ENCODE assay signal across 20 mouse cellular contexts in the genomic region with DNA sequence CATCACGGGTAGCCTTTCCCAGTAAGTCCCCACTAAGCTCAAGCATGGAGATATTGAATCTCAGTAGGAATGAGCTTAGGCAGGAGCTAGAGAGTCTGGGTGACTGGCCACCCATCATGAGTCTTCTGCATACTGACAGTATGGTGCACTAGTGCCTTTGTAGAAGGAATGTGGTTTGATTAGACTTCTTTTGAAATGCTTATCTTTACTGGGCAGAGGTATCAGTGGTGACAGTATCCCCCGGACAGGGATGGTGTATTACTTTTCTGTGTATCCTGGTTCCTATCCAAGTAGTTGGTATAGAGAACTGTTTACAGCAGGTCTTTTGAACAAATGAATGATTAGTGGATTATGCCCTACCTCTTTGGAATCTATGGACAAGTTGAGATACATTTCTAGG.
"Had no signal": no experiment of that assay in that cellular context is flagged by ENCODE, and none has a peak within 500 bp of the region (broad histone marks: within the 10 kb centered on the region; RNA-seq: fewer than 3 reads in every experiment).

No protein-coding gene starts in this region.

- H3K9me3 ChIP-seq: limb, embryonic 12.5 days; limb, embryonic 15.5 days; liver, embryonic 12.5 days; liver, embryonic 15.5 days; megakaryocyte, embryonic 14.5 days; stomach, embryonic 15.5 days had no signal

- H3K4me3 ChIP-seq: limb, embryonic 12.5 days; limb, embryonic 15.5 days; liver, embryonic 12.5 days; liver, embryonic 15.5 days; megakaryocyte, embryonic 14.5 days; stomach, embryonic 15.5 days had no signal

- H3K9ac ChIP-seq: limb, embryonic 12.5 days; limb, embryonic 15.5 days; liver, embryonic 12.5 days; liver, embryonic 15.5 days; lung, embryonic 14.5 days; stomach, embryonic 15.5 days had no signal

- H3K4me1 ChIP-seq: limb, embryonic 15.5 days; liver, embryonic 15.5 days; stomach, embryonic 15.5 days had no signal

- H3K36me3 ChIP-seq: limb, embryonic 12.5 days; limb, embryonic 15.5 days; liver, embryonic 12.5 days; liver, embryonic 15.5 days; stomach, embryonic 15.5 days had no signal

- H3K27me3 ChIP-seq: limb, embryonic 12.5 days; limb, embryonic 15.5 days; liver, embryonic 12.5 days; liver, embryonic 15.5 days; megakaryocyte, embryonic 14.5 days; stomach, embryonic 15.5 days had no signal

- ATAC-seq: liver, embryonic 12.5 days; lung, postnatal 0 days had no signal

- H3K27ac ChIP-seq: limb, embryonic 12.5 days; limb, embryonic 15.5 days; liver, embryonic 12.5 days; liver, embryonic 15.5 days; macrophage; stomach, embryonic 15.5 days had no signal

- DNase-seq: kidney, adult 18-20 months; kidney, adult 9 months; kidney, postnatal 14 days; kidney, postnatal 4 days; left cerebral cortex, postnatal 4 days; lung, embryonic 14.5 days; midbrain, embryonic 14.5 days; spleen, adult 18-20 months; thymus, adult 2 months; thymus, postnatal 14 days; thymus, postnatal 4 days had no signal

- H3K4me2 ChIP-seq: limb, embryonic 12.5 days; limb, embryonic 15.5 days; liver, embryonic 12.5 days; liver, embryonic 15.5 days; lung, embryonic 14.5 days; midbrain, embryonic 11.5 days; stomach, embryonic 15.5 days had no signal
